Mouse (Mus musculus) bone marrow macrophage, adult 2 months (primary cell): ENCODE data around the gene Sema4c. TPM values are rescaled to one million over a fixed set of nuclear protein-coding genes. Genes with fewer than 3 reads are reported as not detected.
A peak's percentile ranks its signal among the peaks of the same experiment; 100 is the strongest.

ENCODE experiments used
- H3K27ac ChIP-seq: 2 replicates; pipeline ENCODE4 v1.5.1; 2012; ENCODE audit warnings: low read depth, low read length; ENCODE audit not compliant: insufficient read depth
- H3K4me1 ChIP-seq: 2 replicates; pipeline ENCODE4 v1.6.1; 2012; ENCODE audit warnings: low read length; ENCODE audit not compliant: control insufficient read depth, insufficient read depth
- H3K4me3 ChIP-seq: 2 replicates; pipeline ENCODE4 v1.5.1; 2012; ENCODE audit warnings: mild to moderate bottlenecking, low read length, moderate library complexity; ENCODE audit not compliant: insufficient read depth
- CTCF ChIP-seq: IDR thresholded peaks from 2 replicates; pipeline ENCODE4 v1.5.1; 2012; ENCODE audit warnings: low read depth, mild to moderate bottlenecking, low read length, moderate library complexity
- POLR2A ChIP-seq: IDR thresholded peaks from 2 replicates; pipeline ENCODE4 v1.6.1; 2012; ENCODE audit warnings: mild to moderate bottlenecking, low read depth, low read length, borderline replicate concordance
- polyA plus RNA-seq: library from polyadenylated mRNA; stranded (reverse); fragments of >200 nt; gene quantifications from 2 replicates; pipeline ENCODE4 v1.2.4, GENCODE M21; 2012; ENCODE audit not compliant: missing spikeins, insufficient read depth, insufficient read length

Sema4c gene
- polyA plus RNA-seq, 1 experiment, result 2.4 TPM

GRCm38 (mm10) chr1:36529274-36529673 is 28.9 kb downstream of the Sema4c start:
- no peak overlapping the region for H3K4me3 ChIP-seq
- no peak overlapping the region for H3K27ac ChIP-seq
- no peak for TF ChIP-seq CTCF
- no peak for TF ChIP-seq POLR2A
- H3K4me1 ChIP-seq, result 0 out of 2 replicates have a peak, but pooled peaks cover 4% of the 10 kb centered on the region

- Histone ChIP-seq H3K4me3 (no peak overlapping the region), H3K27ac (no peak overlapping the region), H3K4me1 (0 out of 2 replicates have a peak, but pooled peaks cover 4% of the 10 kb centered on the region)
- TF ChIP-seq CTCF (no peak), POLR2A (no peak)
Measured at GRCm38 (mm10) chr1:36528351-36528750, 29.8 kb downstream of the Sema4c start.

- H3K27ac ChIP-seq, result no peak overlapping the region
- H3K4me1 ChIP-seq, result 0 out of 2 replicates have a peak, but pooled peaks cover 4% of the 10 kb centered on the region
- no peak for TF ChIP-seq POLR2A
- TF ChIP-seq CTCF, result no peak
Measured at GRCm38 (mm10) chr1:36526903-36527302, 31.2 kb downstream of the Sema4c start.

GRCm38 (mm10) chr1:36525774-36526173 is 32.4 kb downstream of the Sema4c start:
- Histone ChIP-seq H3K27ac (no peak overlapping the region), H3K4me3 (no peak overlapping the region), H3K4me1 (0 out of 2 replicates have a peak, but pooled peaks cover 4% of the 10 kb centered on the region)
- no peak for TF ChIP-seq CTCF
- TF ChIP-seq POLR2A, result no peak

More at GRCm38 (mm10) chr1:36526903-36527302, 31.2 kb downstream of the Sema4c start:
- H3K4me3 ChIP-seq, result no peak overlapping the region

- TF ChIP-seq POLR2A (no peak), CTCF (no peak)
- H3K4me3 ChIP-seq, result no peak overlapping the region
- 0 out of 2 replicates have a peak, but pooled peaks cover 4% of the 10 kb centered on the region for H3K4me1 ChIP-seq
- no peak overlapping the region for H3K27ac ChIP-seq
Measured at GRCm38 (mm10) chr1:36524058-36524457, 34.1 kb downstream of the Sema4c start.

- Histone ChIP-seq H3K4me1 (peaks cover 4% of the 10 kb centered on the region; the same call in 1 of the 2 replicates), H3K27ac (no peak overlapping the region), H3K4me3 (no peak overlapping the region)
- TF ChIP-seq CTCF (no peak), POLR2A (no peak)
Measured at GRCm38 (mm10) chr1:36523332-36524013, 34.7 kb downstream of the Sema4c start.

GRCm38 (mm10) chr1:36522210-36522609 is 35.9 kb downstream of the Sema4c start:
- Histone ChIP-seq H3K27ac (no peak overlapping the region), H3K4me3 (no peak overlapping the region), H3K4me1 (peaks cover 2% of the 10 kb centered on the region; the same call in 1 of the 2 replicates)
- TF ChIP-seq POLR2A, result no peak
- TF ChIP-seq CTCF, result no peak

GRCm38 (mm10) chr1:36519626-36520025 is 38.5 kb downstream of the Sema4c start:
- Histone ChIP-seq H3K4me3 (no peak overlapping the region), H3K27ac (no peak overlapping the region), H3K4me1 (peaks cover 2% of the 10 kb centered on the region; the same call in 1 of the 2 replicates)
- TF ChIP-seq POLR2A (no peak), CTCF (no peak)

GRCm38 (mm10) chr1:36518259-36518658 is 39.9 kb downstream of the Sema4c start:
- Histone ChIP-seq H3K4me3 (no peak overlapping the region), H3K4me1 (peaks cover 5% of the 10 kb centered on the region), H3K27ac (no peak overlapping the region)
- TF ChIP-seq POLR2A (no peak), CTCF (no peak)

GRCm38 (mm10) chr1:36513718-36514117 is 44.4 kb downstream of the Sema4c start:
- Histone ChIP-seq H3K4me1 (peaks cover 13% of the 10 kb centered on the region), H3K27ac (no peak overlapping the region), H3K4me3 (no peak overlapping the region)
- TF ChIP-seq POLR2A (no peak), CTCF (peak; percentile 44)
